Mouse (Mus musculus): ENCODE measurements at regions not wholly inside any gene's neighbourhood (a gene's known extent, or its start where the extent isn't known, plus 50 kb on each side); places are given as distances from the start of the nearest gene placed in this dataset.

DNA sequence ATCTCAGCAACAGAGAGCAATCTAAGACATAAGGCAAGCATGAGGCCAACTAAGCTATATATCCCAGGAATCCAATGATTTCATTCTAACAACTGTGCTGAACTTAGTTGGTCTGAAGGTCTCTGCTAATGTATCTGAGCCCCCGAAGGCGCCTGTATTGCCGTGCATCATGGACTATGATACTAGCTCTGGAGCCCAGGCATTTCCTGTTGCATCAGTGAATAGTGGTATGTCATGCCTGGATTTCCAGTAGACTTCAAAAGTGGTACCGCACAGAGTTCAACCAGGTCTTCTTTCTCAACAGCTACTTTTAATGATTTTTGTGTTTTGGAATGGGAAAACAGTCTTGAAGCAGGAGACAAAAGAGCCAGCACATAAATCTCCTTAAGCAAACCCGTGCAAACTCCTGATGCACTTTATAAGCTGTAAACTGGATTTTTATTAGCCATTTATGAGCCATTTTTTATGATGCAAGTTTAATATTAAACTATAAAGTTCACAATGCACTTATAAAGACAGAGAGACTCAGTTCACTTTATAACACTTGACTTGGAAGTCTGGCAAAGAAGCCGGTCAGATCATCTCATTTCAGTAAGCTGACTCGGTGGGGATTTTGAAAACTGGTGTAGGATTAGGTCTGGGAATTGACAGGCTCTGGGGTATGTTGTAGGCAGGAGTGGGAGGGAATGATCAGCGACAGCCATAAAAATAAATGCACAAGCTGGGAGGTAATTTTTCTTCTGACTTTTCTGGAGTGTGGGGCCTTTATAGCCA lies 646.8 kb upstream of the Auts2 start:
- DNase-seq: no peak

- DNase-seq: no peak
Observed at GRCm38 (mm10) chr5:133175636-133176035, 632.5 kb upstream of the Auts2 start.

GRCm38 (mm10) chr5:133173155-133173723 lies 630.1 kb upstream of the Auts2 start:
- DNase-seq: peak; percentile 25

DNA sequence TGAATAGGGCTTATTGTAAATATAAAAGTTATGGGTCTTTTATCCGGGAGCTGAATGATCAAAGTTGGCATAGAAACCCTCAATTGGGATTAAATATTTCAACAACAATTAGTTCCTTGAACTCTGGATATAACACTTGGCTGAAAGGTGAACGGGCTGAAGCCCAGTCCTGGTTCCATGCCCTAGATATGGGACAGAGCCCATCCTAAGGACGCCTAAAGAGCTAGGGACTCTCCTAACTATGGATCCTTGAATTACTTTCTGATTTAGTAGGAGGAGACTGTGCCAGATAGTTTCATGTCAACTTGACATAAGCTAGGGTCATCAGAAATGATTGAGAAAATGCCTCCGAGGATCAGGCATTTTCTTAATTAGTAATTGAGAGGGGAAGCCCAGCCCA lies 629.5 kb upstream of the Auts2 start:
- DNase-seq: no peak

- no peak for DNase-seq
Observed at GRCm38 (mm10) chr5:133171266-133171665, 628.1 kb upstream of the Auts2 start.

DNA sequence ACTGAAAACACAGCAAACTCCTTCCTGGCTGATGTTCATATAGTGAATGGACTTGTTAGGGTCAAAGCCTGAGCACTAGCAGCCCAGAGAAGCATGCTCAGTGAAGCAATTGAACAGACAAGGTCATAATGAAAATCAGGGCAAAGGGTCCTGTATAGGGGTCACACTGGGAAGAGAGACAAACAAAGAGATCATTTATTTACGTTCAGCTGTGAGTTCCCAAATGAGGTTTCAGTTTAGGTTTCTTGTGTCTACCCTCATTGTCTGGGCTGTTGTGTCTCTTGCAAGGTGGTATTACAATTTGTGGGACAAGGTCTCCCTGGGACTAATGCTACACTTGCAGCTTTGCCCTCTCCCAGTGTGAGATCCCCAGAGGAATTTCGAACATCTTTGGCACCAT lies 624.4 kb upstream of the Auts2 start:
- no peak for DNase-seq

GRCm38 (mm10) chr5:133167001-133167461 lies 623.9 kb upstream of the Auts2 start:
- DNase-seq: no peak

- DNase-seq: no peak
Observed at GRCm38 (mm10) chr5:133156115-133156857, 613.1 kb upstream of the Auts2 start.

DNA sequence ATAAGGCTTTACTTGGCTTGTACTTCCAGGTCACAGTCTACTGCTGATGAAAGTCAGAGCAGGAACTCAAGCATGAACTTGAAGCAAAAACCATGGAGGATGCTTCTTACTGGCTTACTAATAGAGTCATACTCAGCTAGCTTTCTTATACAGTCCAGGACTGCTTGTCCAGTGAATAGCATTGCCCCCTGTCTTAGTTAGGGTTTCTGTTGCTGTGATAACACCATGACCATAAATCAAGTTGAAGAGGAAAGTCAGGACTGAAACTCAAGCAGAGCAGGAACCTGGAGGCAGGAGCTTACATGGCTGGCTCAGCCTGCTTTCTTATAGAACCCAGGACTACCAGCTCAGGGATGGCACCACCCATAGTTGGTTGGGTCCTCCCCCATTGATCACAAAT lies 602.9 kb upstream of the Auts2 start:
- no peak for DNase-seq

DNA sequence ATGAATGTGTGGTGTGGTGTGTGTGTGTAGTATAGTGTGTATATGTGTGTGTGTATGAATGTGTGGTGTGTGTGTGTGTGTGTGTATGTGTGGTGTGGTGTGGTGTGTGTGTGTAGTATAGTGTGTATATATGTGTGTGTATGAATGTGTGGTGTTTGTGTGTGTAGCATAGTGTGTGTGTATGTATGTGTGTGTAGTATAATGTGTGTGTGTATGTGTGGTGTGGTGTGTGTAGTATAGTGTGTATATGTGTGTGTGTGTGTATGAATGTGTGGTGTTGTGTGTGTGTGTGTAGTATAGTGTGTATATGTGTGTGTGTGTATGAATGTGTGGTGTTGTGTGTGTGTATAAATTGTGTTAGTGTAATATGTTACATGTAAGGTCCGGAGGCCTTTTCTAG lies 600.5 kb upstream of the Auts2 start:
- no peak for DNase-seq

GRCm38 (mm10) chr5:133142401-133143115 lies 599.4 kb upstream of the Auts2 start:
- DNase-seq: no peak

GRCm38 (mm10) chr5:133131042-133131441 lies 587.9 kb upstream of the Auts2 start:
- DNase-seq: no peak

DNA sequence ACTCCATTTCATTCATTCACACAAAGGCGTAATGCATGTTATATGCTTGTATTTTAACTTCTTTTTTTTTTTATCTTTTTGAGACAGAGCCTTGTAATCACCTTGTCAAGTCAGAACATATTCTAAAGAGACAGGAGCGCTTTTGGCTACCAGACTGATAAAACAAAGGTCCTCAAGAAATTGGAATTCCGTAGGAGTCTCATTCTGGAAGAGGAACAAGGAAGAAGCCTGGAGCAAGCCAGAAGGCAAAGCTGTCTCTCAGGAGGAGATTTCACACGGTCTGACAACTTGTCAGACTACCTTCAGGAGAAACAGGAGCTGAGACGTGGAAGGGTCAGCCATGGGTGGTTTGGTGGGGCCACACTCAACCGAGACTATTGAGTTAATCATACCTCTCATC lies 587.2 kb upstream of the Auts2 start:
- DNase-seq: no peak

DNA sequence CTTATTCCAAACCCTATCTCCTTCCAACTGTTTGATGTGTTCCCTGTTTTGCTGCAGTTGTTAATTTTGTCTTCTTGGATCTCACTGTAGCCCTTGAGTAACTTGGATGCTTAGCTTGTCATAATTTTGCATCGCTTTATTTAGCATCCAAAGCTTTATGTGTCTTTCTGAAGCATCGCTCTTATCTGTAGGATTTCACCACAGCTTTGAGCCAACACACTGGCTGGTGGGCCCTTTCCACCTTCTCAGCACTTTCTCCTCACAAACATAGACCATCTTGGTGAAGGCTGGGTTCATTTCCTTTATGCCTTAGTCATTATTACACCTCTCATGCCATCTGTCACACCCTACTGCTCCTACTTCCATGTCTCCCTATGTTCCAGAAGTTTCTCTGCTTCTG lies 581.1 kb upstream of the Auts2 start:
- no peak for DNase-seq

DNA sequence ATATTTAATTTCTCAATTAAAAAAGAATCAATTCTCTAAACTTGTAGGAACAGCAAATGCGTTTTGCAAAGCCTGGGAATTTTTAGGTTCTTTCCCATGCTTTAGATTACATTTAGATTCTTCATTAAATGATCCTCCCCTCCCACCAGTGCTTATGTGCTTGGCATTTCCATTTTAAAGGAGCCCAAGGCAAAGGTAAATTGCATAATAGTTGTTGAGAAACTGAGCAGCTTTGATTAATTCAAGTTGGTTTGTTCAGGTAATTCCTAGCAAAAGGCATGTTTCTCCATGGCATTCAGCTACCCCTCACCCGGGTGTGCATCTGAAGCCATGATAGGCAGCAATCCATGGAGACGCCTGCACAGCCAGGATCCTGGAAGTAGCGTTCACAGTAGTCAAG lies 570.8 kb upstream of the Auts2 start:
- no peak for DNase-seq

GRCm38 (mm10) chr5:133113183-133113582 lies 570.0 kb upstream of the Auts2 start:
- no peak for DNase-seq

DNA sequence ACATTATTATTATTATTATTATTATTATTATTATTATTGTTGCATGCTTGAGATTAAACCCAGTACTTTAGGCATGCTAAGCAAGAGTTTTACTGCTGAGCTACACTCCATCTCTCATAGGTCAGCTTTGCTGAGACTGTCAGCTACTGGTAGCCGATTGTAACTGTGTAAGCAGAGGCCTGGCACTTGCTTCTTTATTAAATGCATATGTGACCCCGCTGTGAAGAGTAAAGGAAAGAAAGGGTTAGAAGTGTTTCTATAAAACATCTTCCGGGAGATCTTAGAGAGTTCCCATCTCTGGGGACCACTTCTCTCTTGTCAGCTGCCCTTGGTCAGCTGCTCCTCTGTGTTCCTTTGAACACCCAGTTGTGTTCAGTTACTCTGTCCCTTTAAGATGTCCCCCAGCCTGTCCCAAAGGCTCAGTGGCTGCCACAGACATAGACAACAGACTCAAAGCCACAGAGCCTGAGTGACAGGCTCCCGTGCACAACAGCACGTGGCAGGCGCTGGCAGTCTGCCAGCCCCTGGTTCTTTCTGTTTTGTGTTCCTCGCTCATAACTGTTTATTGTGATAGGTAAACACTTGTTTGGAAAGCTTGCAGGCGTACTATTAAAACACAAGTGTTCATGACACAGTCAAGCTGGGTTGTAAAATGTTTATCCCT lies 563.7 kb upstream of the Auts2 start:
- no peak for DNase-seq

DNA sequence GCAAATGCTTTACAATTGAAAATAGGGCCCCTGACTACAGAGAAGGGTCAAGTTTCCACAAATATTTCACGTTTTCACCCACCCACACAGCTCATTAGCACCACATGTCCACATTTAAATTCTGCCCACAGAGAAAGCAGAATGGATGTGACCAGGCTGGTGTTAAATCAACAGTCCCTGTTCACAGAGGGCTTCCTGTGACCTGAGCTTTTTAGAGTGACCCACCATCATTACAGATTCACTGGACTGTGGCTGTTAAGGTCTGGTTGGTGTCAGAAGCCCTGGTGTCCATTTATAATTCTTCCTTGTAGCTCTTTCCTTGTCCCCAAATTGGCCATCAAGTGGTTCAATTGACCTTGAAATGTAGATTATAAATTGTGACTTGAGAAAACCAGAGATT lies 553.2 kb upstream of the Auts2 start:
- DNase-seq: no peak

GRCm38 (mm10) chr5:133084859-133085258 lies 541.7 kb upstream of the Auts2 start:
- no peak for DNase-seq

DNA sequence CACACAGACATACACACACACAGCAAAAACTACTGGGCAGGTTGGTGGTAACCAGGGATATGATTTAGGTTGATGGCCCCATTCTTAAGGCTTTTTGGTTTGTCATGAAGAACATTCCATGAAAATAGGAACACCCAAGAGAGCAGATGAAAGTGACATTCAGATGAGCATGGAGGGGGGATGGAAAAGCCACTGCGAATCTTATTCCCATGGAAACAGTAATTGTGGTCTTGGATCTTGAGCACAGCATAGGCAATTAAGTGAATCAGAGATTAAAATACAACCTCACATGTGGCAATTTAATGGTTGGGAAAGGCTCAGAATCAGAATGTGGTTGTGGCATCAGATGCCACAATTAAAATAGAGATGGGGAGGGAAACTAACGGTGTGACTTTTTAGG lies 537.6 kb upstream of the Auts2 start:
- no peak for DNase-seq

DNA sequence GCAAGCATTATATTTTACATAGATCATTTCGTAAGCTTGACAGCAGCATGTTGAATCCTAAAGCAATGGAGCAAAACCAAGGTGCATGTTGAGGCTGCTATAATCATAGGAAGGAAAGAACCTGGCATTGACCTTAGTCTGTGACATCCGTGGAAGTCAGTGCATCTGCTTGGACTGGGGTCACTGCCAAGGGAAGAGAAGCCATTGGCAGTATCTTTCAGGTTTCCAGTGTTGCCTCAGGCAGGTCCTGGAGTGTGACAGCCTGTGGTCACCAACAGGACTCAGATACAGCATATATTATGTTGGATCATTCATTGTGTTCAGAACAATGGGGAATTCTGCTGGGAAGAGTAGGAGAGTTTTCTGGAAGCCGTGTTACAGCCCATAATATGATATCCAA lies 535.8 kb upstream of the Auts2 start:
- peak; percentile 84 for DNase-seq

GRCm38 (mm10) chr5:133078390-133078789 lies 535.2 kb upstream of the Auts2 start:
- peak; percentile 21 for DNase-seq

DNA sequence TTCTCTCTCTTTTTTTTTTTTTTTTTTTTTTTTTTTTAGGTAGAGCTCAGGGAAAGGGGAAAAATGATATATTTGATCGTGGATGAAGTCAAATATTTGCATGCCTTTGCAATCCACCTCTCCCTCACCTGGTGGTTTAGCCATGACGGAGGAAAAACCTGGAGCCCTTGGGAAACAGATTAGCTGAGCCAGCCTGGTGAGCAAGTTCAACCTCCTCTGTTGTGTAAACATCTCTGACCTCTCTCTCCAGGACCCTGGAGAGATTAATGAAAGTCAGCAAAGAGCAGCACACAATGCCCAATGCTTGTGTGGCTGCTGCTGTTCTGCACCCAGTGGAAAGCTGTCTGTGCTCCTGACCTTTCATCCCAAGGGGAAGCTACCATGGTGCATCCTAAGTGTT lies 530.2 kb upstream of the Auts2 start:
- no peak for DNase-seq

Data from cerebellum, adult 11-12 months (tissue).